23 mouse cellular contexts compared by ENCODE assay signal in the genomic region with DNA sequence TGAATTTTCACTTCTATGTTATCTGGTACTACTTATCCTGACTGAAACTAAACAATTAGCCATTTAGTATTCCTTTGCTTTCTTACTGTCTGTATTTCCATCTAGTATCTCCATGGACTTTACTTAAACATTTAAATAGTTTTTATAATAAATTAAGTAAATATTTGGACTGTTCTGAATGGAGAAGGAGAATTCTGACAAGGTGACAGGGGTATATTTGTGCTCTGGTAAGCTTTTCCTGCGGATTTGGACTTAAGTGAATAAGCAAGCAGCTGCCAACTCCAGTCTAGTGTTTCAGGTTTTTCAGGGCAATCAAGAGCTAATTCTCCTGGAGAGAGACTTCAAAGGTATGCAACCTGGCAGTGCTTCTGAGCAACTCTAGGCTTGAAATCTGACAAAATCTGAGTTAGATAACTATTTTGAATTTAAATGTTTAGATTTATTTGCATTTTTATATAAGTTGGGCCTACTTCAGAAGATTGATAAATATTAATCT.
DNase-seq lines count a peak whose midpoint lies in the region; ATAC-seq lines count a peak whose summit lies in the region.
"Had no signal": no experiment of that assay in that cellular context is flagged by ENCODE, and none has a peak within 500 bp of the region (broad histone marks: within the 10 kb centered on the region; RNA-seq: fewer than 3 reads in every experiment).

No protein-coding gene starts in this region.

- no peaks in the 10 kb centered on the region for H3K9me3 ChIP-seq in midbrain, embryonic 15.5 days
- no peaks in the 10 kb centered on the region for H3K9me3 ChIP-seq in kidney, embryonic 16.5 days (ENCODE audit: low read length)
- H3K9me3 ChIP-seq: embryonic facial prominence, embryonic 15.5 days; hindbrain, embryonic 15.5 days had no signal

- H3K27me3 ChIP-seq in midbrain, embryonic 15.5 days (replicated peaks): no peaks in the 10 kb centered on the region
- no peaks in the 10 kb centered on the region for H3K27me3 ChIP-seq in kidney, embryonic 16.5 days (ENCODE audit: insufficient read depth, low read length)
- H3K27me3 ChIP-seq: CH12.LX; embryonic facial prominence, embryonic 15.5 days; hindbrain, embryonic 15.5 days had no signal

- H3K27ac ChIP-seq in midbrain, embryonic 15.5 days: no peak overlapping the region
- H3K27ac ChIP-seq in kidney, embryonic 16.5 days (ENCODE audit: low read length): no peak overlapping the region
- H3K27ac ChIP-seq: embryonic facial prominence, embryonic 15.5 days; heart, adult 2 months; hindbrain, embryonic 15.5 days; left cerebral cortex, adult 2 months had no signal

- no peak overlapping the region for H3K4me2 ChIP-seq in midbrain, embryonic 15.5 days
- H3K4me2 ChIP-seq in kidney, embryonic 16.5 days (replicated peaks; ENCODE audit: low read depth, low read length): no peak overlapping the region
- H3K4me2 ChIP-seq: embryonic facial prominence, embryonic 15.5 days; hindbrain, embryonic 15.5 days; liver, embryonic 11.5 days had no signal

- 65% methylated on average over 1 of the region's 1 CpGs for WGBS in midbrain, embryonic 15.5 days
- WGBS in kidney, embryonic 16.5 days: 50% methylated on average over 1 of the region's 1 CpGs

- no peak for ATAC-seq in midbrain, embryonic 15.5 days (replicated peaks)
- no peak for ATAC-seq in kidney, embryonic 16.5 days (ENCODE audit: low FRiP score, low TSS enrichment)
- ATAC-seq: intestine, embryonic 16.5 days; midbrain, embryonic 16.5 days had no signal

- H3K4me1 ChIP-seq in midbrain, embryonic 15.5 days: no peaks in the 10 kb centered on the region
- H3K4me1 ChIP-seq in kidney, embryonic 16.5 days (ENCODE audit: insufficient read depth, low read length): no peaks in the 10 kb centered on the region
- H3K4me1 ChIP-seq: embryonic facial prominence, embryonic 15.5 days; hindbrain, embryonic 15.5 days had no signal

- no peaks in the 10 kb centered on the region for H3K36me3 ChIP-seq in midbrain, embryonic 15.5 days (replicated peaks)
- no peaks in the 10 kb centered on the region for H3K36me3 ChIP-seq in kidney, embryonic 16.5 days (ENCODE audit: insufficient read depth, low read length)
- H3K36me3 ChIP-seq: embryonic facial prominence, embryonic 15.5 days; hindbrain, embryonic 15.5 days had no signal

- no peak overlapping the region for H3K9ac ChIP-seq in midbrain, embryonic 15.5 days
- H3K9ac ChIP-seq in kidney, embryonic 16.5 days (replicated peaks; ENCODE audit: low read length): no peak overlapping the region
- H3K9ac ChIP-seq: embryonic facial prominence, embryonic 15.5 days; hindbrain, embryonic 15.5 days had no signal

- peak; percentile 4 for DNase-seq in kidney, adult 9 months
- DNase-seq in kidney, postnatal 4 days: no peak
- peak; percentile 82 for DNase-seq in fat pad, adult 2 months (ENCODE audit: extremely low read depth, low read depth, low spot score)
- DNase-seq in lung, postnatal 14 days: peak; percentile 9
- no peak for DNase-seq in layer of hippocampus, adult 18-20 months (ENCODE audit: low spot score in 2 of 2)
- DNase-seq: adrenal gland, postnatal 25 days; cerebellum, adult 2 months; gastrocnemius, postnatal 14 days; heart, adult 2 months; heart, postnatal 36 days; kidney, postnatal 14 days; left cerebral cortex, postnatal 4 days; retina, postnatal 1 day; thymus, postnatal 14 days had no signal

- H3K4me3 ChIP-seq in midbrain, embryonic 15.5 days: no peak overlapping the region
- no peak overlapping the region for H3K4me3 ChIP-seq in kidney, embryonic 16.5 days (ENCODE audit: low read length)
- H3K4me3 ChIP-seq: embryonic facial prominence, embryonic 15.5 days; heart, adult 2 months; hindbrain, embryonic 15.5 days; left cerebral cortex, adult 2 months had no signal

Comparison
In these comparisons a context has a peak if more than half of its experiments do, and no peak if none do; other contexts are left out.
1. DNase-seq: peak in kidney, adult 9 months (single experiment), fat pad, adult 2 months (single experiment) and lung, postnatal 14 days (single experiment); none in kidney, postnatal 4 days (0 of 2) and layer of hippocampus, adult 18-20 months (0 of 2).